Mouse (Mus musculus) brain, embryonic 14.5 days (tissue): ENCODE measurements around the gene Cutal.

Experiments
- CTCF ChIP-seq: fragments of 200-500 bp; IDR thresholded peaks from 2 replicates; pipeline ENCODE4 v1.5.1; 2012; ENCODE audit warnings: inconsistent platforms, mild to moderate bottlenecking, moderate library complexity, borderline replicate concordance; ENCODE audit not compliant: insufficient read depth, insufficient read length; ENCODE audit errors: extremely low read depth
- POLR2A ChIP-seq: fragments of 200-500 bp; IDR thresholded peaks from 2 replicates; pipeline ENCODE4 v1.6.1; 2012; ENCODE audit warnings: mild to moderate bottlenecking, inconsistent platforms, borderline replicate concordance; ENCODE audit not compliant: poor library complexity, insufficient read depth, insufficient read length, severe bottlenecking; ENCODE audit errors: extremely low read depth

DNA sequence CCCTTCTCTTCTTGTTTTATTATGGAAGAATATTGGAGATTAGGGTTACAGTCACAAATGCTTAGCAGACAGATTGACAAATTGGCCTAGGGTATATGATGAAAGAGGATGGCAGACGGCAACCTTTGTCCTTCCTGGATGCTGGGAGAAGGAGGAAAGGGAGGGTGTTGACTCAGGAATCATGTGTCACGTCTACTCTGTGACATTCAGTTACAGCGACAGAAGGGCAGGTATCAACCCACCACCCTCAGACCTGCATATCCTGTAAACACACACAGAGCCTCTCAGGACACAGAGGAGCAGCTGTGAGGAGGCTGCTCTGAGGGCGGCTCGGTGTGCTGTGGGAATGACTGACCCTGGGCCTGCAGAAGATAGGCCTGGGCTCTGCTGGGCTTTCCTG, 9.0 kb downstream of the Cutal start:
- TF ChIP-seq CTCF, result no peak
- no peak for TF ChIP-seq POLR2A
